Mouse (Mus musculus) kidney, adult 2 months (tissue): ENCODE measurements around the gene Plekhm2.

Experiments
- CTCF ChIP-seq: fragments of 200-500 bp; conservative IDR thresholded peaks from 2 replicates; pipeline ENCODE4 v1.5.1; 2011; ENCODE audit warnings: low read depth, mild to moderate bottlenecking, control low read depth, low read length, moderate library complexity, mixed read lengths; ENCODE audit not compliant: insufficient read depth, insufficient read length
- POLR2A ChIP-seq: fragments of 200-500 bp; IDR thresholded peaks from one replicate; pipeline ENCODE4 v1.6.1; 2011; ENCODE audit warnings: low read depth, low read length, control low read depth

- TF ChIP-seq CTCF = no peak
- TF ChIP-seq POLR2A = no peak
Measured at GRCm38 (mm10) chr4:141688505-141688904, 23.8 kb upstream of the Plekhm2 start.
